Mouse (Mus musculus) lung, adult 10 weeks (tissue): ENCODE data around the gene Ugt3a2. TPM values are rescaled to one million over a fixed set of nuclear protein-coding genes. Genes with fewer than 3 reads are reported as not detected.

Experiments
- polyA plus RNA-seq: library from polyadenylated mRNA; stranded (reverse); fragments of 350-450 nt; fragmentation: Illumina TruSeq; extraction: RNeasy Lipid Tissue Mini Kit (QIAGEN cat#74804); gene quantifications from one replicate; pipeline ENCODE4 v1.2.3, GENCODE M21; 2014; ENCODE audit warnings: low read depth, low replicate concordance; ENCODE audit not compliant: insufficient read depth

The Ugt3a2 gene
- not detected for polyA plus RNA-seq

GRCm38 (mm10) chr15:9335341-9335740 is at the start of gene Ugt3a2:
Gene Ugt3a2 (plus strand): TSS chr15:9335550.

Other genes with a start within 250 kb of the Ugt3a2 start
- gene Lmbrd2, start 195.0 kb upstream of the Ugt3a2 start, polyA plus RNA-seq, result 5.0 TPM
- gene Skp2, start 180.1 kb upstream of the Ugt3a2 start, polyA plus RNA-seq, result 1.3 TPM
- not detected for gene Ugt3a1, start 58.7 kb upstream of the Ugt3a2 start, polyA plus RNA-seq
- gene Capsl, start 100.5 kb downstream of the Ugt3a2 start, polyA plus RNA-seq, result 22.9 TPM
- gene Il7r, start 194.6 kb downstream of the Ugt3a2 start, polyA plus RNA-seq, result 5.6 TPM